9 mouse cellular contexts compared by ENCODE assay signal in genomic region chr19:46456018-46456735, GRCm38 (mm10). TPM values are rescaled to one million over a fixed set of nuclear protein-coding genes. Genes with fewer than 3 reads are reported as not detected.
DNase-seq lines count a peak whose midpoint lies in the region; ATAC-seq and TF ChIP-seq lines count a peak whose summit lies in the region.
"Had no signal": no experiment of that assay in that cellular context is flagged by ENCODE, and none has a peak within 500 bp of the region (broad histone marks: within the 10 kb centered on the region; RNA-seq: fewer than 3 reads in every experiment).

No protein-coding gene starts in this region.

- H3K9me3 ChIP-seq in embryonic facial prominence, embryonic 10.5 days = no peaks in the 10 kb centered on the region
- no peaks in the 10 kb centered on the region for H3K9me3 ChIP-seq in kidney, embryonic 14.5 days (ENCODE audit: control insufficient read depth, low read length)
- H3K9me3 ChIP-seq in lung, postnatal 0 days (ENCODE audit: low read length) = no peaks in the 10 kb centered on the region

- intact Hi-C loops in gastrocnemius, adult 2 months (cut with DNase I) = no loop called here

- no peak for DNase-seq in gastrocnemius, adult 2 months
- DNase-seq in gastrocnemius, adult 18-20 months (ENCODE audit: low spot score) = no peak
- no peak for DNase-seq in embryonic facial prominence, embryonic 10.5 days (ENCODE audit: low spot score)
- DNase-seq in lung, postnatal 0 days (ENCODE audit: low spot score) = peak; percentile 65
- no peak for DNase-seq in cerebellum, postnatal 4 days (ENCODE audit: low spot score in 2 of 2)
- DNase-seq in gastrocnemius, postnatal 25 days = no peak
- DNase-seq: B cell, adult 2 months had no signal

- no peak for TF ChIP-seq CTCF in gastrocnemius, adult 2 months (IDR thresholded peaks at IDR 0.05)
- no peak for TF ChIP-seq CTCF in lung, postnatal 0 days (IDR thresholded peaks at IDR 0.05)

- TF ChIP-seq EP300 in lung, postnatal 0 days (IDR thresholded peaks at IDR 0.05) = peak; percentile 68

- H3K4me2 ChIP-seq in kidney, embryonic 14.5 days (replicated peaks; ENCODE audit: low read depth, low read length) = no peak overlapping the region
- H3K4me2 ChIP-seq in lung, postnatal 0 days (replicated peaks; ENCODE audit: low read depth, low read length) = no peak overlapping the region

- no peak for ATAC-seq in kidney, embryonic 14.5 days (ENCODE audit: low FRiP score, low TSS enrichment)
- ATAC-seq in lung, postnatal 0 days = peak; percentile 35
- ATAC-seq in frontal cortex, adult (ENCODE audit: low TSS enrichment) = no peak

- peaks cover 63% of the 10 kb centered on the region for H3K4me1 ChIP-seq in embryonic facial prominence, embryonic 10.5 days
- H3K4me1 ChIP-seq in kidney, embryonic 14.5 days (ENCODE audit: control insufficient read depth, insufficient read depth, low read length) = peaks cover 67% of the 10 kb centered on the region
- H3K4me1 ChIP-seq in lung, postnatal 0 days (ENCODE audit: insufficient read depth, low read depth, low read length) = peaks cover 41% of the 10 kb centered on the region

- H3K9ac ChIP-seq in kidney, embryonic 14.5 days (ENCODE audit: low read depth, low read length) = peak overlapping the region; percentile 23; the same call in 1 of the 2 replicates
- H3K9ac ChIP-seq in lung, postnatal 0 days (replicated peaks; ENCODE audit: low read depth) = no peak overlapping the region

- H3K36me3 ChIP-seq in embryonic facial prominence, embryonic 10.5 days (replicated peaks) = peaks cover 99% of the 10 kb centered on the region
- peaks cover 27% of the 10 kb centered on the region; the same call in 1 of the 2 replicates for H3K36me3 ChIP-seq in kidney, embryonic 14.5 days (ENCODE audit: control insufficient read depth, insufficient read depth, low read length)
- no peaks in the 10 kb centered on the region for H3K36me3 ChIP-seq in lung, postnatal 0 days (ENCODE audit: insufficient read depth, low read length)

- H3K4me3 ChIP-seq in gastrocnemius, adult 2 months = no peak overlapping the region
- H3K4me3 ChIP-seq in embryonic facial prominence, embryonic 10.5 days = no peak overlapping the region
- no peak overlapping the region for H3K4me3 ChIP-seq in kidney, embryonic 14.5 days (ENCODE audit: low read length)
- no peak overlapping the region for H3K4me3 ChIP-seq in lung, postnatal 0 days (ENCODE audit: low read depth, low read length)

- 88% methylated on average over 5 of the region's 5 CpGs for WGBS in embryonic facial prominence, embryonic 10.5 days
- WGBS in kidney, embryonic 14.5 days = 82% methylated on average over 5 of the region's 5 CpGs
- 48% methylated on average over 5 of the region's 5 CpGs for WGBS in lung, postnatal 0 days

- H3K27me3 ChIP-seq in embryonic facial prominence, embryonic 10.5 days (replicated peaks; ENCODE audit: low read depth, poor library complexity, severe bottlenecking) = no peaks in the 10 kb centered on the region
- H3K27me3 ChIP-seq in kidney, embryonic 14.5 days (ENCODE audit: control insufficient read depth, insufficient read depth, low read length) = no peaks in the 10 kb centered on the region
- no peaks in the 10 kb centered on the region for H3K27me3 ChIP-seq in lung, postnatal 0 days (replicated peaks; ENCODE audit: insufficient read depth, low read length)

- peak overlapping the region; percentile 82 for H3K27ac ChIP-seq in gastrocnemius, adult 2 months
- peak overlapping the region; percentile 76 for H3K27ac ChIP-seq in embryonic facial prominence, embryonic 10.5 days (replicated peaks)
- H3K27ac ChIP-seq in kidney, embryonic 14.5 days (ENCODE audit: low read depth, low read length) = peak overlapping the region; percentile 96
- H3K27ac ChIP-seq in lung, postnatal 0 days (ENCODE audit: low read length) = peak overlapping the region; percentile 92

RNA-seq across cellular contexts. Expression of gene Trim8, which starts 45.3 kb away (rescaled TPM):
- total RNA-seq in gastrocnemius, adult 2 months (2021) = 10 to 100 TPM; 20.2 to 20.7 TPM
- 10 to 100 TPM; 17.6 to 22.5 TPM for total RNA-seq in gastrocnemius, adult 18-20 months (2021)
- polyA plus RNA-seq in embryonic facial prominence, embryonic 10.5 days (2016; fragmentation: Nextera tagmentation; extraction: Ambion mirVana) = 19.5 and 20.9 TPM in 2 replicates
- polyA plus RNA-seq in kidney, embryonic 14.5 days (2014; fragmentation: Nextera tagmentation; extraction: Ambion mirVana) = 28.3 and 35.6 TPM in 2 replicates
- polyA plus RNA-seq in lung, postnatal 0 days (2015; fragmentation: Nextera tagmentation; extraction: Ambion mirVana) = 34.1 and 34.8 TPM in 2 replicates
- 10 to 100 TPM; 19.1 to 20.6 TPM for total RNA-seq in gastrocnemius, postnatal 25 days (2021)

RNA-seq across cellular contexts. Expression of gene Sufu, which starts 59.5 kb away (rescaled TPM):
- 1 to 10 TPM; 5.1 to 6.1 TPM for total RNA-seq in gastrocnemius, adult 2 months (2021)
- 1 to 10 TPM; 5.0 to 5.4 TPM for total RNA-seq in gastrocnemius, adult 18-20 months (2021)
- polyA plus RNA-seq in embryonic facial prominence, embryonic 10.5 days (2016; fragmentation: Nextera tagmentation; extraction: Ambion mirVana) = 50.5 and 53.4 TPM in 2 replicates
- polyA plus RNA-seq in kidney, embryonic 14.5 days (2014; fragmentation: Nextera tagmentation; extraction: Ambion mirVana) = 28.1 and 48.8 TPM in 2 replicates
- 13.1 and 14.2 TPM in 2 replicates for polyA plus RNA-seq in lung, postnatal 0 days (2015; fragmentation: Nextera tagmentation; extraction: Ambion mirVana)
- total RNA-seq in gastrocnemius, postnatal 25 days (2021) = 1 to 10 TPM; 6.0 to 6.1 TPM
